In genomic region chr1:15007663-15008344, GRCm38 (mm10) we compare ENCODE assay signal across 9 mouse cellular contexts.
DNase-seq lines count a peak whose midpoint lies in the region; ATAC-seq and TF ChIP-seq lines count a peak whose summit lies in the region.
"Had no signal": no experiment of that assay in that cellular context is flagged by ENCODE, and none has a peak within 500 bp of the region (broad histone marks: within the 10 kb centered on the region; RNA-seq: fewer than 3 reads in every experiment).

No protein-coding gene starts in this region.

- H3K4me1 ChIP-seq in forebrain, postnatal 0 days (ENCODE audit: insufficient read depth) = no peaks in the 10 kb centered on the region
- H3K4me1 ChIP-seq: embryonic facial prominence, embryonic 12.5 days; limb, embryonic 13.5 days had no signal

- peak; percentile 84 for TF ChIP-seq CTCF in forebrain, postnatal 0 days (IDR thresholded peaks at IDR 0.05; ENCODE audit: low read depth)

- H3K9ac ChIP-seq in forebrain, postnatal 0 days = no peak overlapping the region
- H3K9ac ChIP-seq: embryonic facial prominence, embryonic 12.5 days; limb, embryonic 13.5 days had no signal

- no peak overlapping the region for H3K4me3 ChIP-seq in forebrain, postnatal 0 days (ENCODE audit: low read depth, low read length)
- H3K4me3 ChIP-seq: embryonic facial prominence, embryonic 12.5 days; limb, embryonic 13.5 days had no signal

- H3K27ac ChIP-seq in forebrain, postnatal 0 days (ENCODE audit: low read depth, low read length) = no peak overlapping the region
- H3K27ac ChIP-seq: embryonic facial prominence, embryonic 12.5 days; limb, embryonic 13.5 days had no signal

- no peaks in the 10 kb centered on the region for H3K9me3 ChIP-seq in forebrain, postnatal 0 days (ENCODE audit: low read length)
- H3K9me3 ChIP-seq: embryonic facial prominence, embryonic 12.5 days; limb, embryonic 13.5 days had no signal

- H3K27me3 ChIP-seq in forebrain, postnatal 0 days (ENCODE audit: insufficient read depth, low read length) = no peaks in the 10 kb centered on the region
- H3K27me3 ChIP-seq: embryonic facial prominence, embryonic 12.5 days; limb, embryonic 13.5 days had no signal

- H3K4me2 ChIP-seq in forebrain, postnatal 0 days (ENCODE audit: low read depth) = no peak overlapping the region
- H3K4me2 ChIP-seq: embryonic facial prominence, embryonic 12.5 days; limb, embryonic 13.5 days had no signal

- 1% methylated on average over 3 of the region's 3 CpGs for WGBS in forebrain, postnatal 0 days

- H3K36me3 ChIP-seq in forebrain, postnatal 0 days (ENCODE audit: insufficient read depth) = no peaks in the 10 kb centered on the region
- H3K36me3 ChIP-seq: embryonic facial prominence, embryonic 12.5 days; limb, embryonic 13.5 days had no signal

- intact Hi-C loops in left cerebral cortex, postnatal 14 days (cut with DNase I) = loop anchor here (2.0 to 10.0 kb wide), 4 partner anchors 613 to 1087 kb away; partner anchors contain the start of gene 4930444P10Rik
- intact Hi-C loops in left cerebral cortex, postnatal 36 days (cut with DNase I) = loop anchor here (2.0 to 10.0 kb wide), 3 partner anchors 615 to 987 kb away; no protein-coding TSS in a partner anchor

- ATAC-seq in forebrain, postnatal 0 days = peak; percentile 81

- peak; percentile 14 to 64 for DNase-seq in left cerebral cortex, postnatal 14 days (ENCODE audit: low spot score in 2 of 2)
- DNase-seq in left cerebral cortex, postnatal 36 days (ENCODE audit: low spot score in 2 of 2) = no peak
- peak; percentile 57 for DNase-seq in ZHBTc4 (ENCODE audit: low read depth, low spot score)
- DNase-seq in forebrain, postnatal 0 days = peak; percentile 66
- DNase-seq in retina, adult 2 months (ENCODE audit: low read depth, low spot score) = peak; percentile 8
- no peak for DNase-seq in heart, postnatal 4 days
- DNase-seq in layer of hippocampus, postnatal 25 days (ENCODE audit: extremely low spot score in 1 of 2, low spot score in 1 of 2) = no peak

Comparison
In these comparisons a context has a peak if more than half of its experiments do, and no peak if none do; other contexts are left out.
1. DNase-seq: peak in left cerebral cortex, postnatal 14 days (2 of 2), ZHBTc4 (single experiment), forebrain, postnatal 0 days (single experiment) and retina, adult 2 months (single experiment); none in left cerebral cortex, postnatal 36 days (0 of 2), heart, postnatal 4 days (single experiment) and layer of hippocampus, postnatal 25 days (0 of 2).